Mouse (Mus musculus) frontal cortex, adult (tissue): ENCODE measurements around the gene Zc3h15.
A peak's percentile ranks its signal among the peaks of the same experiment; 100 is the strongest.
"Not testable (repeated sequence)": the region's sequence is repeated elsewhere in the genome, so short reads cannot be mapped to it uniquely, and the experiment has no call there.

Experiments used
- ATAC-seq: cut with Nextera tagmentation; 2 replicates; pipeline ENCODE4 v1.9.2; 2017; ENCODE audit warnings: mild to moderate bottlenecking, moderate library complexity, mixed read lengths; ENCODE audit not compliant: low TSS enrichment

Zc3h15 gene

DNA sequence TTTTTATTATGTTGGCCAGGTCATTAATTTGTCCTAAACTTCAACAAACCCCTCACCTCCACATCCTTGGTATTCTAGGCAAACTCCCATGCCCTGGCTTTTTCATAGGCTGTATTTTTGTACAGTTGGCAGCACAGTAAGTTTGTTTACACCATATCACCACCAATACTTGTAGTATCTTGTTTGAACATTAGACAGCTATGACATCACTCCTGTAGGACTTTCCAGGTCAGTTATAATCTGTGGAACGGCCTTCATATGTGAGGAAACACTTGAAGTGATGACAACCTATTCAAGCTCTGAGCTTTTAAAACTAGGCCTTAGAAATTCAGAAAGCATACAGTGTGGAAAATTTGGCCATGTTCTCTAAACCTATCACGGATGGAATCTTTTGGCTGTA lies 29.6 kb downstream of the Zc3h15 start:
- ATAC-seq, result no peak

DNA sequence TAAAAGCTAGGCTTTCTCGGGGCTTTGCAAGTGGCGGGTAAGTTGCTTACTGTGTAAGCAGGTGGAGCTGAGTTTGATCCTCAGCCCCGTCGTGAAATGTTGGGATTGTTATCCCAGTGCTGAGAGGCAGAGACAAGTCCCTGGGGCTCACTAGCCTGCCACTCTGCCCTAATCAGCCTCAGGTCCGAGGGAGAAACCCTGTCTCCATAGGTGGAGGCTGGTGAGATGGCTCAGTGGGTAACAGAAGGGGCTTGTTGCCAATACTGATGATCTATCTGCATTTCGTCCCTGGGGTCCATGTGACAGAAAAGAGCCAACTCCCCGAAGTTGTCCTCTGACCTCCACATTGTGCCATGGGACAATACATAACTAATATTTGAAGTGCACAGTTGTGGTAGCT lies 30.2 kb downstream of the Zc3h15 start:
- no peak for ATAC-seq

DNA sequence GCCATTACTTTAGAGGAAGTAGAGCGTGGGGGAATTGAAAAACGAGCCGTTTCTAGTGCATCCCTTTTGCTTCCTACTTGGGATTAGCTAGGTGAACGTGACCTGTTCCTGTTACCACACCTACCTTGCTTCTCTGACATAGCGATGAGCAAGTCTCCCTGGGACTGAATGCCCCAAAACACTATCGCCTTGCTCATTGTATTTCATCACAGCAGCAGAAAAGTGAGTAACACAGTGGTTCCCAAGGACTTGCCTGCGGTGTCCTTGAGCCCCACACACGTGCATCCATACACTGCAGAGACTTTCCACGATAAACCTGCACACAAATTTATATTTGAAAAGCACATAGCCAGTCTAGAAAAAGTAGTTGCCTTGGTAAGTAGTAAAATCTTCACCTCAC lies 30.7 kb downstream of the Zc3h15 start:
- no peak for ATAC-seq

DNA sequence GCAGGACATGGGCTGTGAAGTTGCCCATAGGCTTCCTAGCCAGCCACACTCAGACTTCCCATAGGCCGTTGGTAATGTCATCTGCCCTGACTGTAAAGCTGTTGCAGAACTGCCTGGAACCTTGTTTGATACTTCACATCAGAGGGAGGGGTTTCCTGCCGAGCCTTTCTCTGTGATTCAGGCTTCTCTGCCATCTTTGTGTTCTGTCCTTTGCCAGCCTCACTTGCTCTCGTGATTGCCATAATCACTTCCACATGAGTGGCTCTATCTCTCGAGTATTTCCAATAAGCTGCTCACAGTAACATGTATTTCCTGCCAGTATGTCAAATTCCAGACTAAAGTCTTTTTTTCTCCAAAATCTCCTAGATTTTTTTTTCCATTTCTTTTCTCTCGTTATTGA lies 31.4 kb downstream of the Zc3h15 start:
- ATAC-seq, result no peak

DNA sequence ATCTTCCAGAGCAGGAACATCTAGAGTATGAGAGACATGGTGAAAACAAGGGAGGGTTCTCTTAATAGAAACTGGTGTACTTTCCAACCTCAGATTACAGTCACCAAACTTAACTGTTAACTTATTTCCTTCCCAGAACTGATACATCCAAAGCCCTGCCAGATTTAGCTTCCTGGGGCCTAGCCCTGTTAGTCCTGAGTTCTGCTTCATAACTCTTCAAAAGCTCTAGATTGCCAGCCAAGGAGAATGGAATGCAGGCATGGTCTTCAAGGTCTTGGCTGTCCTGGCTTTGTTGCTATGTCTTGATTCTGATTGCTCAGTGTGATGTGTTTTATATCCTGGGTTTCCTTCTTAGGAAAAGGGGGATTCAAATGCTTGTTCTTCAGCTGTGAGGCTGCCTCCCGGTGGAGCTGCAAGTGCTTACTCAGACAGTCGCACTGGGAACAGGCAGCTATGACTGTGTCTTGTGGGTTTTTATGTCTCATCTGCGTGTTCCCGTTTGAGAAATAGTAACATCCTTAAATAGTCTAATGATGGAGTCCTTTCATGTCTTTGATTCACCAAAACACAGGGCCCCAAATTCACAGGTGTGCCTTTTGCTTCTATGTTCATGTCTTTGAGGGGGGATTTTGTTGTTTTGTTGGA lies 32.1 kb downstream of the Zc3h15 start:
- ATAC-seq, result peak; percentile 79

DNA sequence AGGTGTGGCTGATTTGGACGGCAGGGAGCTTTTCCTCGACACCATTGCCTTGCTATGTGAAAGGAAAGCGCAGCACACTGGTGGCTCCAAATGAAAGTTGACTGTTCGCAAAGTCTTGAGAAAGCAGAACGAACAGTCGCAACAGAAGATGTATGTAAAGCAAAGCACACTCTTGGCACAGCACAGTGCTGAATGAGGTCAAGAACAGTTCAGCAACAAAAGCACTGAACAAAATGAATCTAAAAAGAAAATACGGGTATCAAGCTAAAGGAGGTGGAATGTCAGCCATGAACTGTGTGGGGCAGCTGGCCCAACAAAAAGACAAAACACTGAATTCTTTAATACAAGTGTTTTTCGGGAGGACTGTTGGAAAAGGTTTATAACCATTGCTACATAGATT lies 37.1 kb downstream of the Zc3h15 start:
- ATAC-seq, result no peak

DNA sequence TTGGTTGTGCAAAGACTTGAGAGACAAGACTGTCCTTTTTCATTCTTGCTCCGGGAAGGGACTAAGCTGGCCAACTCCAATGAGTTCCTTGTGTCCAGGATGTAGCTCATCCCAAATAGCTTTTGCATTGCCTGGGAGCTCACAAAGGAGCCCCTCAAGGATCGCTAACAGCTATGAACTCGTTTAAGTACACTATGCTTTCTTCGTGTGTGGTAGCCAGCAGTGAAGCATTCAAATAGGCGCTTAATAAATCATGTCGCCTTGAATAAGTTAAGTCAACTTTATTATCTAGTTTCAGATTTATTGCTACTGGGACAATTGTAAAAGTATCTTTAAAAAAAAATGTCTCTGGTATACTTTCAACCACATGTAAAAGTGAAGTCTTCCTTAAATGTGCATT lies 37.5 kb downstream of the Zc3h15 start:
- no peak for ATAC-seq

DNA sequence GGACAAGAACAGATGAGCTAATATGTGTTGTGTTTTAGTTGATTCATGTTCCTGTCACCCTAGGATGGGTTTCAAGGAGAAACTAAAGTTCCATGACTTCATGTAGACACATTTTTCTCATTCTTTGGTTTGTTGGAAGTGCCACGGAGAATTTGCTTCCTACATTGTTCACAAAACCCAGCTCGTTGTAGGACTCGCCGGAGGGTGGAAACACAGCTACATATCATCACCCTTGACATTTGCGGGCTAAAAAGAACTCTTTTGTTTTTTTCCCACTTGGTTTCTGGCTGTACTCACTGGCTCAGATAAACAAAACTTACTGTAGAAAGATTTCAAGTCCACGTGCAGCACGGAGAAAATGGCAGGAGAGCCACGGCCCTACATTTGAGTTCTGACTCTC lies 38.0 kb downstream of the Zc3h15 start:
- no peak for ATAC-seq

DNA sequence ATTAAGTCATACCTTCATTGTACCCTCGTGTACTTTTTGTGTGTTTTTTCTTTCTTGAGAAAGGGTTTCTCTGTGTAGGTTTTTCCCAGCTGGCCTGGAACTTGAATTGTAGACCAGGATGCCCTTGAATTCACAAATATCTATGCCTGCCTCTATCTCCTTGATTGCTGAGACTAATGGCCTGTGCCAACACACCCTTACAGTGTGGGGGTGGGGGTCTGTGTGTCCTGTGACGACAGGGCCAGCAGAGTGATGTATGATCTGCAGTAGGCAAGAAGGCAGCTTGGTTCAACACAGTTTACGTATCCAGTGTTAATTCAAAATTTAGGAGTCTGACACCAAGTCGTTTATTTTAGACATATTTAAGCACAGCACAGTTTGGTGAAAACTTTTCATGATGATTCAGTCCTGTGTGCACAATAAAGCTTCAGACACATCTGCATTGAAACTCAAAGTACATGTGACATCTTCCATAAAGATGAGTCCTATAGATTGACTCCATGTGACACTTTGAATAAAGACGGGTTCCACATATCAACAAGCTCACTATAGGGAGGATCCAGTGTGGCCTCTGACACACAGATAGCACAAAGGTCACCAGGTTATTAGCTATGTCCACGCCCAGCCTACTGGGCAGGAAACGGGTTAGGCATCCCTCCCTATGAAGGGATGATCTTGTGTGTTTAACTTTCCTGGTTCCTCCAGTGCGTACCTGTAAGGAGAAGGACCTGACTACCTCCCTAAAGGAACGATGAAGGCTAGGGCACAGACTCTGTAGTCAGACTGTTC lies 39.7 kb downstream of the Zc3h15 start:
- ATAC-seq, result no peak

DNA sequence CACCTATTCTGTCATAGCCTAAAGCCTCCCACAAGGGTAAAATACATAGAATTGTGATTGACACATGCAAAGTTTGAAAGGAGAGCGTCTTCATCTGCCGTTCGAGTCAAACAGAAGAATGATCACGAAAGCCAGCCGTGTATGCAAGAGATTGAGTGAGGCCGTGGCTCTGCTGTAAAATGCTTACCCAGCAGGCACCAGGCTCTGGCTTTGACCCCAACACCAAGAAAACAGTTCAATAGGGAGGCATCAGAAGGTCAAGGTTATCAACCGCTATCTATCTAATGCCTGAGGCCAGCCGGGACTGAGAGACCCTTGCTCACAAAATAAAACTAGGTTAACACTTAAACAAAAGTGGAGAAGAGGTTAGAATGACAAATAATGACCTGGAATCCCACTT lies 40.5 kb downstream of the Zc3h15 start:
- ATAC-seq, result no peak

DNA sequence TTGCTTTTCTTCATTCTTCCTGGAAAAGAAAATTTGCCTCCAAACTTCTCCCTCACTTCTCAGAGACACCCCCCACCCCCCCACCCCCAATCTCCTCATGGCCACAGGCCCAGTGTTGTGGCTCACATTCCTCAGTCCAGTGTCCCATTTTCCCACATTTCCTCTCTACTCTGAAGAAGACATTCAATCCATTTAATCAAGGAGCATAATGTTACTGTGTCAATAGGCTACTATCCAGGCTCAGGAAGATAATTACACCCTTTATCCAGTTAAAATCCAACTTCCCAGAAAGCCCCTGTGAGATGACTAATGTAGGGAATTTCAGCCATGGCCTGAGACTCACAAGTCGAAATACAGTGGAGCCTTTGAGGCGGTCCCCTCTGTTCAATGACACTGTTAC lies 46.1 kb downstream of the Zc3h15 start:
- no peak for ATAC-seq

DNA sequence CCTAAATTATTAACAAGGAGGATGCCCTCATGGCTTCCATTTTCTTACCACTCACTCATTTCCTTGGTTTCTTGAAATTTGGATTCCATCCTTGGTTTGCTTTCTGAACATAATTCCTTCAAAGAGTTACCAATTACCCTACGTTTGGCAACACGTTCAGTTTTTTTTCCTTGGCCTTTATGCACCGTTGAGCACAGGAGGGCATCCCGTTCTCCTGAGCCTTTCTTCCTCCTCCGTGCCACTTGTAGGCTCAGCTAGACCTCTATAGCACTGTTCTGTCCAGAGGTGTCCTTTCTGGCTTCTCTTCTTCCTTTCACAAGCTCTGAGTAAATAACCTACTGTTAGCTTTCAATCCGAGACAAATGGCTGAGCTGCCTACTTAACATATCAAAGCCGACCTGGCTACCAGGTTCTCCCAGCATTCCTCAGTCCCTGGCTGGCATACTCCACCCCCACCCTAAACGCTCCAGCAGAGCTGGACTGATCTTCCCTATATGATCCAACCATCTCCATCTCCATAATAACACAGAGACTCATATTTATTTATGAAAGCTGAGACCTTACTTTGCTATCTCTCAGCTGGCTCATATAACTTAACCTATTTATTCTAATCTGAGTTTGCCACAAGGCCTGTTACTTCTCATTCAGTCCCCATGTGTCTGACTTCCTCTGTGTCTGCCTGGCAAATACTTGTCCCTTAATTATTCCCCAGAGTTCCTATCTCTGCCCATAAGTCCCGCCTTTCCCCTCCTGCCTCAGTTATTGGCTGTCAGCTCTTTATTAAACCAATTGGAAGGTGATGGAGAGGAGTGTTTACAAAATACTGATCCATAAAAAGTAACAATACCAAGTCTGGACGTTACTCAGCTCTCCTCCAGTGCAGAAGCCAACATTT lies 48.7 kb downstream of the Zc3h15 start:
- no peak for ATAC-seq

DNA sequence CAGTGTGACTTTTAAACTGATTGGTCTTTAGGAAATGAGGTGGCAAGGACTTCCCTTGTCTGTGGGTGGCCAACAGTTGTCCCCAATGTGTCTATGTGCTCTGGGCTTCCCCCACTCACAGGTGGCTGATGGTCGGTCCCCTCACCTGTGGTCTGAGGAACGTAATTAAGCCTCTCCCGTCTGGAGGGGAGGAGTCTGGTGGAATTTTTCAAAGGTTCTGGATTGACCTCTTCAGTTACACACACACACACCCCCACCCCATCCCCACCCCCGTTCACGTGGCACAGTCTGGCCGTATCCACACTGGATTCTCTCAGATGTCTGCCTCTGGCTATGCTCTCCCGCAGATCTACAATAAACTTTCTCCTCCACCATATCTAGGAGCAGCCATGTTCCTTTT lies 49.8 kb downstream of the Zc3h15 start:
- no peak for ATAC-seq

DNA sequence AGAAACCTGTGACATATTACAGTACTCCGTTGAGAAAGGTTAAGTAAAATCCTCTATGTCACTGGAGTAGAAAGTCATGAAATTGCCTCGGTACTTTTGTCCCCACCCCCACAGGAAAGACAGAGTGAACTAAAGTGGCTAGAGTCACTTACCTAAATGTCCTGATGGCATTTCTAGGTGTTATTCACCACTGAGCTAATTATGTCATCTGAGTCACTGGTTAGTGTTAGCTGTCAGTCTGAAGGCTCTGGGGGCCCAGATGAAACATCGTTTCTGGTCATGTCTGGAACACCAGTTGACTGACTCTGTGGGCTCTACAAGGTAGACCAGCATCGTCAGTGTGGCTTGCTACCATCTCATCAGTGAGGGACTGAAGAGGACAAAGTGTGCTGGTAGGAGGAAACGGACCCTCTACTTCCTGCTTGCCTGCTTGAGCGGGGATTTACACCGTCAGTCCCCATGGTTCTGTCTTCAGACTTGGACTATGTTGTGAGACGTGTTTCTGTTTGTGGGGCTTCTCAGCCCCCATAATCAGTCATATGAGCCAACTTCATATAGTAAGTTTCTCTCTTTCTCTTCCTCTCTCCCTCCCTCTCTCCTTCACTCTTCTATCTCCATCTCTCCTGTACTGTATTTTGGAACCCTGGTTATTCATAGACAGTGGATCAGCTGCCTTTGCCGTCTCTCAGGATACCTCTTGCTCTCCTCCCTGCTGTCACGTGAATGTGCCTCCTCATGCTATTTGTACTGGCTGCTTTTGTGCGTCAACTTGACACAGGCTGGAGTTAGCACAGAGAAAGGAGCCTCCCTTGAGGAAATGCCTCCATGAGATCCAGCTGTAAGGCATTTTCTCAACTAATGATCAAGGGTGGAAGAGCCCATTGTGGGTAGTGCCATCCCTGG lies 51.4 kb downstream of the Zc3h15 start:
- no peak for ATAC-seq

DNA sequence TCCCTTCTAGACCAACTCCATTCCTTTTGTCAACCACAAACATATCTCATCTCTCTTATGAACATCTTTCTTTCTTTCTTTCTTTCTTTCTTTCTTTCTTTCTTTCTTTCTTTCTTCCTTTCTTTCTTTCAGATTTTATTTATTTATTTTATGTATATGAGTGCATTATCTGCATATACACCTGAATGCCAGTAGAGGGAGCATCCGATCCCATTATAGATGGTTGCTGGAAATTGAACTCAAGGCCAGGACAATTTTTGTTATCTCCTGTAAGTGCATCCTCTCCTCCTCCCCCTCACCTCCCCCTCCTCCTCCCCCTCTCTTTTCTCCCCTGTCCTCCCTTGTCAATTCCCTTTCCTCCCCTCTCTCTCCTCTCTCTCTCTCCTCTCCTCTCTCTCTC lies 54.2 kb downstream of the Zc3h15 start:
- ATAC-seq, result no peak

DNA sequence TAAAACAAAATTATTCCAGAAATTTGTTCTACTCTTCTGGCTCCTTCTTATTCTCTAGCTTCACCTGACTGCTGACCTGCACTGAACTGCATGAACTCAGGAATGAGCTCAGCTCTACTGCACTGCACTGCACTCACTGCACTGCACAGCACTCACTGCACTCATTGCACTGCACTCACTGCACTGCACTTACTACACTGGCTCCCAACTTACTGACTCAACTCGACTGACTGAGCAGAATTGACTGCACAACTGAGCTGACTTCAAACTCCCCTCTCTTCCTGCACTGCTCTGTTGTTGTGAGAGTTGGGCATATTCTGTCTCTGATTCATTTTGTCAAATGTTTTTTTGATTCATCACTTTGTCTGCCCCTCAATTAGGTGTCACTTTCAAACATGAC lies 55.1 kb downstream of the Zc3h15 start:
- no peak for ATAC-seq

DNA sequence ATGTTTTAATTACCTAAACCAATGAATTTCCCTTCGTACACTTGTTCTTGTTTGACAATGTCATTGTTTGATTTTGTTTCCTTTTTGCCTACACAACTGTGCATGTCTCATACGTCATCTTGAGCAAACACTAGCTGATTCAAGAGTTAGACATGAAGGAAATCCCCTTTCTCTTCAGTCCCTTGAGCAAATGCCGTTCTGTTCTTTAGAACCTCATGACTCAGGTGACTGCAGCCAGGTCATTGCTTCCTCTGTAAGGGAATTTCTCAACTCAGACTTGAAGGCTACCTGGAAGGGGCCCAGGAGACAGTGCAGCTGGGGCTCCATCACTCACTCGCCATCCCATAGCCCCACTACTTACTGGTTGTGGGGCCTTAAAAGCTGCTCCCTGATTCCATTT lies 56.4 kb downstream of the Zc3h15 start:
- ATAC-seq, result no peak

DNA sequence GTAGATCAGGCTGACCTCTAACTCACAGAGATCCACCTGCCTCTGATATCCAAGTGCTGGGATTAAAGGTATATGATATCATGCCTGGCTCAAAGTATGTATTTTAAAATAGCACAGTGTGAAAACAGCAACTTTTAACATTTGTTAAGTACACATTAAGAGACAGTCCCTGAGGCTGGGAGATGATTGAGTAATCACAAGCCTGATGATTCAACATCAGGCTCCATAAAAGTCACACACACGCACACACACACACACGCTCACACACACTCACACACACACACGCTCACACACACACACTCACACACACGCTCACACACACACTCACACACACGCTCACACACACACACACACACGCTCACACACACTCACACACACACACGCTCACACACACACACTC lies 58.2 kb downstream of the Zc3h15 start:
- no peak for ATAC-seq

DNA sequence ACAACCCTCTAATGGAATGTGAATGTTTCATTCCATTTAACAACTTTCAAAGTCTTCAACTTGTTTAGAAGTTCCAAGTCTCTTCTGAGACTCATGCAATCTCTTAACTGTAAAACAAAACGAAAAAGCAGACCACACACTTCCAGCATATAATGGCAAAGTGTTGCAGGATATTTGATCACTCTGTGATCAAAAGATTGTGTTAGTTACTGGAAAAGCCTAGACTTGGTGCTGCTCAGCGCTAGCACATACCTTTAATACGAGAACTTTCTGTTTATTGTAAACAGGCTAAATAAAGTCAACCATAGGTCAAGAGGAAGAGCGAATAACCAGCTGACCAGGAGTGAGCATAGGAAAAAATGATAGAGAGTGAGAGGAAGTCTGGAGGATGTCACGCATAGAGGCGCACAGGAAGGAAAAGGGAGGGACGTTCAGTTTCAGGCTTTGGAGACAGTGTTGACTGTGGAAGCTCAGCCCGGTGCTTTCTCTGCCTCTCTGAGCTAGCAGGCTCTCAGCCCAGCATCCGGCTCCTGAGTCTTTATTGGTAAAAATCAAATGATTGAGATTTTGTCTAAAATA lies 61.4 kb downstream of the Zc3h15 start:
- no peak for ATAC-seq

DNA sequence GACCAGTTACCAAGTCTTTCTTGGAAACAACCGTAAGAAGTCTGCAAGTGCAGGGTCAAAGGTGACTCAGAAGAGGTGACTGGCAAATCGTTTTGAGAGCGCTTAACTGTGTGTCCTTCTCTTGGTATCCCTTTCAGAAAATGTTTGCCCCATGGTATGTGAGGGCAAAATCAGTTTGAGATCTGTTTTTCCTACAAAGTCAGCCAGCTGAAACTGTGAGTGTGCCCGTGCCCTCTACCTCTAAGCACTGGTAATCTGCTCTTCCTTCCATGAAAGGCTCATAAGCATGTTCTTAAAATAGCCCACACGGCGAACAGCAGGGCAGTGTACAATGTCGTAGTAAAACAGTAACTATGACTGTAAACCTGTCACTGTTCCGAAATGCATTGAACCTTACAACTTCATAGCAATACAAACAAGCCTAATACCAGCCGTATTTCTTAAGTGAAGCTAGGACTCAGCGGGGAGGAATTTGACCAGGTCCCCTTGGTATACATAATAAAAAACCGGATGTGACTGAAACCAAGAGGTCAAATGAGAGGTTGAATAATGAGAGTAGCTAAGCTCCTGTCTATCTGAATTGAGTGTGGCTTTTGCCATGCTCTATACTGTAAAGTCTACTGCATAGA lies 65.8 kb downstream of the Zc3h15 start:
- ATAC-seq, result no peak

DNA sequence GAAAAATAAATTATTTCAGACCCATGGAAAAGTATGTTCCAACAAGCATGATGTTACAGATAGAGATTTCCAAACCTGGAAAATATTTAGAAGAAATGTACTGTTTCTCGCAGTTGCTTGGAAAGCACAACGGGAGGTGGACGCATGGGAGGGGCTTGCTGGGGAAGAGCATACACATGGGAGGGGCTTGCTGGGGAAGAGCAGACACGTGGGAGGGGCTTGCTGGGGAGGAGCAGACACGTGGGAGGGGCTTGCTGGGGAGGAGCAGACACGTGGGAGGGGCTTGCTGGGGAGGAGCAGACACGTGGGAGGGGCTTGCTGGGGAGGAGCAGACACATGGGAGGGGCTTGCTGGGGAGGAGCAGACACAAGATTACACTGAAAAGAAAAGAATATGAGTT lies 69.0 kb downstream of the Zc3h15 start:
- ATAC-seq, result not testable (repeated sequence)
